Mouse (Mus musculus) stomach, postnatal 0 days (tissue): ENCODE data around the gene Supt4a. TPM values are rescaled to one million over a fixed set of nuclear protein-coding genes. Genes with fewer than 3 reads are reported as not detected.

Experiments
- ATAC-seq: fragments of 200-750 bp; cut with Nextera tagmentation; 2 replicates; pipeline ENCODE4 v1.8.0; 2017; ENCODE audit not compliant: low FRiP score, low TSS enrichment
- DNase-seq: peaks from one replicate; pipeline ENCODE4 v3.0.0-alpha.2; 2016; ENCODE audit warnings: low spot score
- H3K27ac ChIP-seq: fragments of 300-500 bp; sonication (generic); replicated peaks from 2 replicates; pipeline ENCODE4 v1.5.1; 2014; ENCODE audit warnings: mild to moderate bottlenecking, control low read depth
- H3K27me3 ChIP-seq: fragments of 300-500 bp; sonication (generic); 2 replicates; pipeline ENCODE4 v1.6.1; 2014; ENCODE audit warnings: low read length; ENCODE audit not compliant: control insufficient read depth, insufficient read depth
- H3K36me3 ChIP-seq: fragments of 300-500 bp; sonication (generic); 2 replicates; pipeline ENCODE4 v1.6.1; 2014; ENCODE audit warnings: low read length, mixed read lengths; ENCODE audit not compliant: control insufficient read depth, insufficient read depth
- H3K4me1 ChIP-seq: fragments of 300-500 bp; sonication (generic); replicated peaks from 2 replicates; pipeline ENCODE4 v1.6.1; 2014; ENCODE audit warnings: antibody characterized with exemption; ENCODE audit not compliant: control insufficient read depth, insufficient read depth
- H3K4me2 ChIP-seq: fragments of 300-500 bp; sonication (generic); replicated peaks from 2 replicates; pipeline ENCODE4 v1.6.1; 2014; ENCODE audit warnings: low read depth, mild to moderate bottlenecking, control low read depth, moderate library complexity
- H3K4me3 ChIP-seq: fragments of 300-500 bp; sonication (generic); 2 replicates; pipeline ENCODE4 v1.5.1; 2014; ENCODE audit warnings: low read depth, low read length, control low read depth
- H3K9ac ChIP-seq: fragments of 300-500 bp; sonication (generic); 2 replicates; pipeline ENCODE4 v1.6.1; 2014; ENCODE audit warnings: mild to moderate bottlenecking, low read length, control low read depth, mixed read lengths
- H3K9me3 ChIP-seq: fragments of 300-500 bp; sonication (generic); 2 replicates; pipeline ENCODE4 v1.6.1; 2016; ENCODE audit warnings: low read length; ENCODE audit not compliant: control insufficient read depth
- CTCF ChIP-seq: IDR thresholded peaks from 2 replicates; pipeline ENCODE4 v1.5.1; 2016; ENCODE audit warnings: antibody characterized with exemption, low read depth, mild to moderate bottlenecking, moderate library complexity
- EP300 ChIP-seq: optimal IDR thresholded peaks from 2 replicates; pipeline ENCODE3; 2016; ENCODE audit warnings: antibody characterized with exemption
- WGBS: fragments of 180-500 bp; shearing (Covaris S2); extraction: QIAGEN DNeasy Blood & Tissue Kit; methylation state at CpG from one replicate; pipeline ENCODE4 v1.1.7; 2014; 5-methylcytosine and 5-hydroxymethylcytosine counted together
- polyA plus RNA-seq: library from polyadenylated mRNA; unstranded; fragments of >200 nt; fragmentation: Nextera tagmentation; extraction: Ambion mirVana; gene quantifications from 2 replicates; pipeline ENCODE4 v1.2.1, GENCODE M21; 2015

Supt4a gene
- 119 and 121 TPM in 2 replicates for polyA plus RNA-seq

DNA sequence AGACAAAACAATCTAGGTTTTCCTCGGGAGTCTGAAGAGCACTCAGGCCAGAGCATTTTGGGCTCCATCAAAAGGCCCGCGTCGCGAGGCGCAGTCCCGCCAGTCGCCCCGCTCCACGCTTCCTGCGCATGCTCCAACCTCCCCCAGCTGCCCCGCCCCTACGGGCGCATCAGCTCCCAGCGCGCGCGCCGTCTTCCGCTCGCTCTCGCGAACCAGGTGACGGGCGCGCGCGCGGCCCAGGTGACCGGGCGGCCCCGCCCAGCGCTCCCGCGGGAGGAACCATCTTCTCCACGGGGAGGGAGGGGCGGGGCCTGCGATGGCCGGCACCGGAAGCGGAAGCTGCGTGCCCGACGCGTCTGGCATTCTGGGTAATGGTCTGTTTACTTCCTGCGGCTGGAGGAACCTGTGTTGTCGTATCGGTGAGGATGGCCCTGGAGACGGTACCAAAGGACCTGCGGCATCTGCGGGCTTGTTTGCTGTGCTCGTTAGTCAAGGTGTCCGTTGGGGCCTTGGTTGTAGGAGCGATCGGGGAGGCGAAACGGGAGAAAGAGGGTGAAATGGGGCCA is at the start of gene Supt4a:
Gene Supt4a, plus strand, starts transcription at position 378 of the 566 bp plus-strand sequence.
- WGBS: under 1% methylated on average over 47 of the region's 57 CpGs
- H3K4me3 ChIP-seq: peak within 1 kb of the TSS; percentile 78
- peak; percentile 95 for ATAC-seq
- no peaks in the 10 kb centered on the region for H3K27me3 ChIP-seq
- H3K27ac ChIP-seq: peak within 1 kb of the TSS; percentile 91
- H3K4me2 ChIP-seq: peak within 1 kb of the TSS; percentile 88
- H3K9me3 ChIP-seq: no peaks in the 10 kb centered on the region
- H3K36me3 ChIP-seq: 0 out of 2 replicates have a peak, but pooled peaks cover 2% of the 10 kb centered on the region
- peak within 1 kb of the TSS; percentile 87 for H3K9ac ChIP-seq
- DNase-seq: peak; percentile 98
- H3K4me1 ChIP-seq: no peaks in the 10 kb centered on the region; the same call in 1 of the 2 replicates
- TF ChIP-seq CTCF (no peak), EP300 (no peak)

DNA sequence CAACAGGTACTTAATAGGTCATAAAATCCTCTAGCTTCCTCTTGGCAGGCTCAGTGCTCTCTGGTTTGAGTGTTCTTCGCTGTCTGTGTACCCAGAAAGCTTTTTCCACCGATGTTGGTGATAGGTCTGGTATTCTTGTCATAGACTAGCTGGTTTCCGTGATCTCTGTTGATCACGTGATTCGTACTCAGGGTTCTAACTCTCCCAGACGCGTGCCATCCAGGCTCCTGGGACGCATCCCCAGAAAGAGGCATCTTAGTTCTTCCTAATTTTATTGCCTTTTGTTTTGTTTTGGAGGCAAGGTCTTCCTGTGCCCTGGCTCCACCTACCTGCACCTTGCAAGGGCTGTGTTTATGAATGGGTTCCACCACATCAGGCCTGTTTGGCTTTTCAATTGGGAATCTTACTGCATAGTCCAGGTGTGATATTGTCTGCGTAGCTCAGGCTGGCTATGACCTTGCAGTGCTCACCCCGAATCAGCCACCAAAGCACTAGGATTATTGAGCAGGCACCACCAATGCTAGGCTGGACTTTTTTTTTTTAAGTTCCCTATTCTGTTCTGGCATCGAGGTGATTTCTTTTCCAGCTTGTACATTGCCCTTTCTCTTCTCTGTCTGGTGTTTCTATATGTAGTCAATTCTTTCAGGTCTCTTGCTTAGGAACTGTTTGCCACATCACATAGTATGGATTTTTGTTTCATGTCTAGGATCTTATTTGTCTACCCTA is 48.7 kb upstream of the Supt4a start:
- no peak overlapping the region for H3K4me3 ChIP-seq
- no peak overlapping the region; the same call in 1 of the 2 replicates for H3K4me2 ChIP-seq

DNA sequence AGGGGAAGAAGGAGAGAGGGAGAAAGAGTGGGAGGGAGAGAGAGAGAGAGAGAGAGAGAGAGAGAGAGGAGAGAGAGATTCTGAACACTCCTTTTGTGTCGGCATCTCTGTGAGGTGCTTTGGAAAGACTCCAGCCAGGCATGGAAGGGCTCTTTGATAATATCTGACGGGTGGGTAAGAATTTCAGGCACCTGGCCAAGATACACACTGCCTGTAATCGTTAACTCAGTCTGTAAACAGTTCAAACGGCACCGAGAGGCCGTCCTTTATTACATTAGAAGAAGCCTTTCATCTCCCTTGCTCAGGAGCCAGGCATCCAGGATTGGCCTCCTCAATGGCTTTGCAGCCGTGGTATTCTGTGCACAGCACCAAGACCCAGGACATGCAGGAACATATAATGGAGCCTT is 47.9 kb upstream of the Supt4a start:
- 2% methylated on average over 7 of the region's 7 CpGs for WGBS
- TF ChIP-seq EP300: peak; percentile 82
- no peak for TF ChIP-seq CTCF
- Histone ChIP-seq H3K36me3 (no peaks in the 10 kb centered on the region), H3K4me2 (peak overlapping the region; percentile 37), H3K9ac (no peak overlapping the region), H3K4me3 (no peak overlapping the region), H3K9me3 (no peaks in the 10 kb centered on the region), H3K4me1 (no peaks in the 10 kb centered on the region), H3K27ac (peak overlapping the region; percentile 83), H3K27me3 (no peaks in the 10 kb centered on the region)
- ATAC-seq (peak; percentile 81), DNase-seq (peak; percentile 88)

More for the DNA sequence above, 48.7 kb upstream of the Supt4a start:
- Histone ChIP-seq H3K27me3 (no peaks in the 10 kb centered on the region), H3K36me3 (no peaks in the 10 kb centered on the region), H3K9me3 (no peaks in the 10 kb centered on the region), H3K27ac (peak overlapping the region; percentile 49), H3K4me1 (no peaks in the 10 kb centered on the region), H3K9ac (no peak overlapping the region)
- ATAC-seq (no peak), DNase-seq (no peak)
- TF ChIP-seq EP300: no peak
- no peak for TF ChIP-seq CTCF
- WGBS: 61% methylated on average over 11 of the region's 11 CpGs

DNA sequence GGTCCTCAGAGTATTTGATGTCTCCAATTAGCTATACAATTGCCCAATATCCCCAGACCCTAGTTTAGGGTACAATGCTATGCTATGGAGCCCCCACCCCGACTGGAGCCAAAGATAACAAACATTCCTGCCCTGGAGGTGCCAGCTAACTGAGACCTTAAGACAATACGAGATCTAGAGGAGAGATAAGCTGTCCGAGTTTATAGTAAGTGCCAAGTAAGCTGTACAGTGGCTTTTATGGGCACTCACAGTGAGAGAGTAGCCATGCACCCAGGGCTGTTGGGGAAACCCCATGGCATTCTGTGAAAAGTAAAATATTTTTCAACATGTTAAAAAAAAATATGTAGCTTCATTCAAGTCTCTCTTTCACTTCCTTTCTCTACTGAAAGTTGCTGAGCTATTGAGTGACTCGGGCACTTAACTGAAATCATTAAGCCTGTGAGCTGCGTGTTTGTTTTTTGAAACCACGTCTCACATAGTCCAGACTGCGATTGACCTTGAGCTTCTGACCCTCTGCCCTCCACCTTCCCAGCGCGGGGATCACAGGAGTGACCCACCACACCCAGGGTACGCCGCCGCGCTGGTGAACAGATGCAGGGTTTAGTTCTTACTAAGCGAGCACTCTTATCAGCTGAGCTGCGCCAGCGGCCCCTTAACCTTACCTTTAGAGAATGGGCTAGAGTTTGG is 47.2 kb upstream of the Supt4a start:
- 0 out of 2 replicates have a peak, but pooled peaks have one; percentile 24 for ATAC-seq
- 44% methylated on average over 16 of the region's 16 CpGs for WGBS

DNA sequence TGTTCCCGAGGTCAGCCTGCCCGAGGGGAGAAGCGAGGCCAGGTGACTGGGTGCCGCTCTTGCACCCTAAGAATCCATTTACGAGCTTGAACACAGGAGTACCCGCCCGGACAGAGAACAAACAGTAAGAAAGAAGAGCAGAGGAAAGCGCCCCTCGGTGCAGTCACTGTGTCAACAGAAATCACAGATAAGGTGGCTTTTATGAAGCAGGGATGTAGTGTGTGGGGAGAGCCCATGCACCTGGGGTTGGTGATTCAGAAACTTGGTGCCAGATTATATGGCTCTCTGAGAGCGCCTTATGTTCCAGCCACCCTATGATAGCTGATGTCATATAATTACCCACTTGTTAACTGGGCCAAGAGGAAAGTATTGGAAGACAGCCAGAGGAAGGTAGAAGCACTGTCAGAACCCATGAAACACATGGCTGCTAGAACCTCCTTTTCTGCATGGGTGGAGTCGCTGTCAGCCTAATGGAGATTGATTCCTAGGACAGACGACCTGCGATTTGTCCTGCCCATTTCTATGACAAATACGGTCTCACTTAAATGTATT is 40.1 kb upstream of the Supt4a start:
- Histone ChIP-seq H3K9ac (no peak overlapping the region), H3K4me3 (no peak overlapping the region), H3K27ac (peak overlapping the region; percentile 45), H3K27me3 (no peaks in the 10 kb centered on the region), H3K4me1 (no peaks in the 10 kb centered on the region), H3K4me2 (peak overlapping the region; percentile 3; the same call in 1 of the 2 replicates), H3K9me3 (no peaks in the 10 kb centered on the region), H3K36me3 (no peaks in the 10 kb centered on the region)
- ATAC-seq (peak; percentile 90), DNase-seq (peak; percentile 65)
- TF ChIP-seq CTCF (no peak), EP300 (no peak)
- 36% methylated on average over 14 of the region's 14 CpGs for WGBS

More for the DNA sequence above, 47.2 kb upstream of the Supt4a start:
- TF ChIP-seq EP300 (no peak), CTCF (no peak)
- DNase-seq: peak; percentile 56
- H3K4me2 ChIP-seq: peak overlapping the region; percentile 37
- peak overlapping the region; percentile 83 for H3K27ac ChIP-seq
- H3K4me3 ChIP-seq: no peak overlapping the region
- H3K4me1 ChIP-seq: no peaks in the 10 kb centered on the region
- no peaks in the 10 kb centered on the region for H3K36me3 ChIP-seq
- no peaks in the 10 kb centered on the region for H3K9me3 ChIP-seq
- H3K9ac ChIP-seq: 0 out of 2 replicates have a peak overlapping the region, but pooled peaks have one; percentile 41
- no peaks in the 10 kb centered on the region for H3K27me3 ChIP-seq
